Mouse (Mus musculus): ENCODE measurements around the gene Carmil2.

- TF ChIP-seq POLR2A (IDR thresholded peaks at IDR 0.05; ENCODE audit: control insufficient read depth, low read depth, low read length) (no peak), CTCF (IDR thresholded peaks at IDR 0.05; ENCODE audit: control insufficient read depth, insufficient read depth, insufficient replicate concordance, low read depth, low read length) (no peak)
Measured at GRCm38 (mm10) chr8:105712286-105712685, 26.2 kb downstream of the Carmil2 start.
